Mouse (Mus musculus) liver, embryonic 16.5 days (tissue): ENCODE results near the gene Pld2. TPM values are rescaled to one million over a fixed set of nuclear protein-coding genes. Genes with fewer than 3 reads are reported as not detected.

Source experiments
- ATAC-seq: fragments of 200-750 bp; cut with Nextera tagmentation; 2 replicates; pipeline ENCODE4 v1.8.0; 2017; ENCODE audit warnings: low read depth, mild to moderate bottlenecking, moderate number of reproducible peaks, moderate library complexity
- H3K27ac ChIP-seq: fragments of 300-500 bp; sonication (generic); 2 replicates; pipeline ENCODE4 v1.5.1; 2014; ENCODE audit warnings: mild to moderate bottlenecking, low read length
- H3K27me3 ChIP-seq: fragments of 300-500 bp; sonication (generic); 2 replicates; pipeline ENCODE4 v1.6.1; 2014; ENCODE audit warnings: low read depth, low read length, mixed read lengths; ENCODE audit not compliant: control insufficient read depth, insufficient read depth
- H3K36me3 ChIP-seq: fragments of 300-500 bp; sonication (generic); 2 replicates; pipeline ENCODE4 v1.6.1; 2014; ENCODE audit warnings: mild to moderate bottlenecking; ENCODE audit not compliant: control insufficient read depth, insufficient read depth
- H3K4me1 ChIP-seq: fragments of 300-500 bp; sonication (generic); 2 replicates; pipeline ENCODE4 v1.6.1; 2014; ENCODE audit warnings: low read depth, low read length, mixed read lengths; ENCODE audit not compliant: control insufficient read depth
- H3K4me2 ChIP-seq: fragments of 300-500 bp; sonication (generic); 2 replicates; pipeline ENCODE4 v1.6.1; 2014; ENCODE audit warnings: low read depth, low read length, mixed read lengths
- H3K4me3 ChIP-seq: fragments of 300-500 bp; sonication (generic); 2 replicates; pipeline ENCODE4 v1.5.1; 2014; ENCODE audit warnings: low read depth, mild to moderate bottlenecking, low read length
- H3K9ac ChIP-seq: fragments of 300-500 bp; sonication (generic); 2 replicates; pipeline ENCODE4 v1.6.1; 2014; ENCODE audit warnings: low read depth, low read length
- H3K9me3 ChIP-seq: fragments of 300-500 bp; sonication (generic); replicated peaks from 2 replicates; pipeline ENCODE4 v1.6.1; 2016; ENCODE audit warnings: low read length; ENCODE audit not compliant: control insufficient read depth
- WGBS: fragments of 180-500 bp; shearing (Covaris S2); extraction: QIAGEN DNeasy Blood & Tissue Kit; methylation state at CpG from one replicate; pipeline ENCODE4 v1.1.7; 2014; ENCODE audit not compliant: insufficient replicate concordance; 5-methylcytosine and 5-hydroxymethylcytosine counted together
- polyA plus RNA-seq: library from polyadenylated mRNA; unstranded; fragments of >200 nt; fragmentation: Nextera tagmentation; extraction: Ambion mirVana; gene quantifications from 2 replicates; pipeline ENCODE4 v1.2.1, GENCODE M21; 2015

Gene Pld2
- polyA plus RNA-seq, 1 experiment from 2014 or later: 2.1 TPM

DNA sequence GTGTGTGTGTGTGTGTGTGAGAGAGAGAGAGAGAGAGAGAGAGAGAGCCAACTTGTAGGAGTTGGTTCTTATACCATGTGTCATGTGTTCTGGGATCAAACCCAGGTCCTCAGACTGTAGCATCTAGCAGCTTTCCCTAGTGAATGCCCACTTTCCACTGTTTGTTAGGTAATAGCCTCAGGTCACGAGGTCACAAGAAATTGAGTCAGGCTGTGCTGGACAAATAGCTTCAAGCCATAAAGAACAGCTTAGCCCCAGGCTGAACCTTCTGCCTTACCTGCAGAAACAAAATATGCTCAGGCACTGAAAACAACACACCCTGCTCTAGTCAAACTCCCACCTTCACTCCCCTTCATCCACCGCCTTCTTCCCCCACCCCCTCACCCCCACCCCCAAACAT is 28.6 kb upstream of the Pld2 start:
- H3K36me3 ChIP-seq: no peaks in the 10 kb centered on the region
- peaks cover 2% of the 10 kb centered on the region; the same call in 1 of the 2 replicates for H3K4me1 ChIP-seq
- H3K27me3 ChIP-seq: peaks cover 3% of the 10 kb centered on the region; the same call in 1 of the 2 replicates
- H3K4me3 ChIP-seq: no peak overlapping the region
- no peak overlapping the region for H3K27ac ChIP-seq
- WGBS: 48% methylated on average over 2 of the region's 2 CpGs
- no peaks in the 10 kb centered on the region for H3K9me3 ChIP-seq
- no peak for ATAC-seq
- H3K4me2 ChIP-seq: no peak overlapping the region
- H3K9ac ChIP-seq: no peak overlapping the region

GRCm38 (mm10) chr11:70511825-70512224 is 28.0 kb upstream of the Pld2 start:
- Histone ChIP-seq H3K4me2 (no peak overlapping the region), H3K9ac (no peak overlapping the region), H3K27ac (no peak overlapping the region), H3K36me3 (no peaks in the 10 kb centered on the region), H3K4me3 (no peak overlapping the region), H3K9me3 (no peaks in the 10 kb centered on the region), H3K4me1 (peaks cover 2% of the 10 kb centered on the region; the same call in 1 of the 2 replicates), H3K27me3 (peaks cover 3% of the 10 kb centered on the region; the same call in 1 of the 2 replicates)
- WGBS: 72% methylated on average over 7 of the region's 7 CpGs
- ATAC-seq: no peak

DNA sequence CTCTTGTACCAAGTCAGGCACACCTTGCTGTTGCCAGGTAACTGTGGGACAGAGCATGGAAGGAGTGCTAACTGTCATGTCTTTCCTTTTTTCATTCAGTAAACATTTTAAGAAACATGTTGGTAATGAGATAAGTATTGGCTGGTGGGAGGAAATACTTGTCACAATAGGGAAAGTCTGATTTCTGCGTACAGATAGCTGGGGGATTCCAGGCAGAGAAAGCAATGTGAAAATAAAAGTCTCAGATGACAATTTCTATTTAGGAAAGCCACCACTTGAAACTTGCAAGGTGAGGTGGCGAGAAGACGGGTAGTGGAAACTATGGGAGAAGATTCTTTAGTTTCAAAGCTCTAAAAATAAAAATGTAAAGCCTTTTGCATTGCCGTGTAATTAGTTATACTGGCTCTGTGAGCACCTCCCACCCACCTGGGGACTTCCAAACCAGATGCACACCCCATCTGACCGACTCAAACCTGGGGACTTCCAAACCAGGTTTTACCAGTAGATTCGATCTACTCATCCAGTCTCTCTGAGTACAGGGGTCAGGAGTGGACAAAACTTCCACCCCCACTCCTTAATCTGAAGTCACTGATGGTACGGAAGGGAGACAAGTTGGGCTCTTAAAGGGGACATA is 27.0 kb upstream of the Pld2 start:
- Histone ChIP-seq H3K4me3 (no peak overlapping the region), H3K27ac (no peak overlapping the region), H3K9me3 (no peaks in the 10 kb centered on the region), H3K36me3 (no peaks in the 10 kb centered on the region), H3K4me2 (no peak overlapping the region), H3K4me1 (peaks cover 2% of the 10 kb centered on the region), H3K9ac (no peak overlapping the region), H3K27me3 (peaks cover 3% of the 10 kb centered on the region; the same call in 1 of the 2 replicates)
- 57% methylated on average over 7 of the region's 7 CpGs for WGBS
- no peak for ATAC-seq

DNA sequence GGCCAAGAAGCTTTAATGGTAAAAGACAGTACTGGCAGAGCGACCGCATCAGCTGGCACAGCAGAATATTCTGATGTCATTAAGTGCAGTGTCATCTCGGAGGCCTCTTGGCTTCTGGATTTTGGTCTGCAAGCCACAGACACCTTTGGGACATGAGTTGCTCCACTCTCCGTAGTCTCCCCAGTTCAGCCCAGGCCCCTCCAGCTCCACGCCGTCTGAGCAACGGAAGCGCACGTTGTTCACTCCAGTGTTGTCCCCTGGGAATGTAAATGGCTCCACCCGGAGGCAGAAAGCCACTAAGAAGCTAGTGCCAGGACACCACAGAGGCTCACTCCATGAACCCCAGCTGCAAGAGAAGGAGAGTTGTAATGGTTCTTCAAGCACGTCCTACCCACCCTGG is 26.3 kb upstream of the Pld2 start:
- peaks cover 3% of the 10 kb centered on the region; the same call in 1 of the 2 replicates for H3K27me3 ChIP-seq
- H3K36me3 ChIP-seq: no peaks in the 10 kb centered on the region
- 59% methylated on average over 11 of the region's 11 CpGs for WGBS
- H3K4me1 ChIP-seq: peaks cover 8% of the 10 kb centered on the region
- H3K9me3 ChIP-seq: no peaks in the 10 kb centered on the region
- H3K4me2 ChIP-seq: no peak overlapping the region
- no peak overlapping the region for H3K9ac ChIP-seq
- no peak overlapping the region for H3K4me3 ChIP-seq
- no peak for ATAC-seq
- H3K27ac ChIP-seq: no peak overlapping the region

- Histone ChIP-seq H3K9me3 (no peaks in the 10 kb centered on the region), H3K4me2 (no peak within 1 kb of the TSS), H3K36me3 (no peaks in the 10 kb centered on the region), H3K27me3 (peaks cover 3% of the 10 kb centered on the region; the same call in 1 of the 2 replicates), H3K27ac (no peak within 1 kb of the TSS), H3K4me1 (peaks cover 13% of the 10 kb centered on the region), H3K9ac (no peak within 1 kb of the TSS), H3K4me3 (no peak within 1 kb of the TSS)
- 81% methylated on average over 7 of the region's 7 CpGs for WGBS
- ATAC-seq: no peak
Observed at GRCm38 (mm10) chr11:70514288-70514687, 25.6 kb upstream of the Pld2 start, which contains the start of gene Vmo1. Vmo1 (minus strand) TSS chr11:70514616.

DNA sequence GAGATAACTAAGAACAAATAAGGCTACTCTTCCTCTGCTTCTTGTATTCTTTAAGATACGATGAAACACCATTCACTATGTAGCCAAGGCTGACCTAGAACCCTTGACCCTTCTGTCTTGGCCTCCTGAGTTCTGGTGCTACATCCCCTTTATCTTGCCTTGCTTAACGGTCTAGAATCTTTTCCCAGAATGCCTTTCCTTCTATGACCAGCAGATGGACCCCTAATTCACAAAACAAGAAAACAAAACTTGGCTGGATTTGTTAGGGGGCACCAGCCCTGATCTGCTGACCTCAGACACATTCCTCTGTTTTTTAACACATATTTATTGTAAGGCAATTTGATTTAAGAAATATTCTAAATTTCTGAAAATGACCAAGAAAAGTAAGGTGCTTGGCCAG is 23.5 kb upstream of the Pld2 start:
- ATAC-seq: no peak
- no peak overlapping the region for H3K4me2 ChIP-seq
- H3K27ac ChIP-seq: no peak overlapping the region
- H3K36me3 ChIP-seq: no peaks in the 10 kb centered on the region
- H3K27me3 ChIP-seq: peaks cover 7% of the 10 kb centered on the region
- H3K9me3 ChIP-seq: no peaks in the 10 kb centered on the region
- no peak overlapping the region for H3K9ac ChIP-seq
- H3K4me3 ChIP-seq: no peak overlapping the region
- peaks cover 11% of the 10 kb centered on the region for H3K4me1 ChIP-seq
- 15% methylated on average over 2 of the region's 2 CpGs for WGBS

- 29% methylated on average over 1 of the region's 1 CpGs for WGBS
- H3K9ac ChIP-seq: no peak overlapping the region
- H3K9me3 ChIP-seq: no peaks in the 10 kb centered on the region
- no peak for ATAC-seq
- peaks cover 7% of the 10 kb centered on the region for H3K27me3 ChIP-seq
- H3K4me1 ChIP-seq: peaks cover 11% of the 10 kb centered on the region
- peak overlapping the region; percentile 38 for H3K27ac ChIP-seq
- H3K36me3 ChIP-seq: no peaks in the 10 kb centered on the region
- H3K4me2 ChIP-seq: no peak overlapping the region
- H3K4me3 ChIP-seq: no peak overlapping the region
Observed at GRCm38 (mm10) chr11:70518436-70518835, 21.4 kb upstream of the Pld2 start.

- H3K4me2 ChIP-seq: peak within 1 kb of the TSS; percentile 57
- peak within 1 kb of the TSS; percentile 52 for H3K9ac ChIP-seq
- ATAC-seq: peak; percentile 76
- peaks cover 11% of the 10 kb centered on the region for H3K4me1 ChIP-seq
- WGBS: 56% methylated on average over 10 of the region's 10 CpGs
- H3K36me3 ChIP-seq: no peaks in the 10 kb centered on the region
- H3K27me3 ChIP-seq: peaks cover 7% of the 10 kb centered on the region
- H3K27ac ChIP-seq: peak within 1 kb of the TSS; percentile 55
- H3K9me3 ChIP-seq: no peaks in the 10 kb centered on the region
- peak within 1 kb of the TSS; percentile 47 for H3K4me3 ChIP-seq
Observed at GRCm38 (mm10) chr11:70518923-70519322, 20.9 kb upstream of the Pld2 start, which contains the start of gene Gltpd2. Gltpd2 (plus strand) TSS chr11:70519196.

GRCm38 (mm10) chr11:70520178-70520769 is 19.6 kb upstream of the Pld2 start:
- ATAC-seq: no peak
- Histone ChIP-seq H3K9me3 (no peaks in the 10 kb centered on the region), H3K9ac (peak overlapping the region; percentile 52), H3K4me3 (peak overlapping the region; percentile 47), H3K27ac (peak overlapping the region; percentile 55), H3K36me3 (no peaks in the 10 kb centered on the region), H3K4me2 (peak overlapping the region; percentile 57), H3K4me1 (peaks cover 14% of the 10 kb centered on the region), H3K27me3 (peaks cover 7% of the 10 kb centered on the region)
- 33% methylated on average over 39 of the region's 41 CpGs for WGBS
